Mouse (Mus musculus) CH12.LX (cell line): ENCODE data around the gene Ppp1r9b.

Experiments
- CTCF ChIP-seq, 2 experiments: IDR thresholded peaks in 1 of 2; conservative IDR thresholded peaks in 1 of 2; 2 replicates each; pipeline ENCODE4 v1.5.1; 2011 to 2012; ENCODE audit warnings: low read depth in 2 of 2, low read length in 2 of 2, improper control_type of control experiment in 1 of 2, inconsistent platforms in 1 of 2, mild to moderate bottlenecking in 1 of 2, moderate library complexity in 1 of 2
- E2F4 ChIP-seq: IDR thresholded peaks from 2 replicates; pipeline ENCODE4 v1.6.1; 2011; ENCODE audit warnings: low read depth, low read length, improper control_type of control experiment; ENCODE audit not compliant: insufficient replicate concordance
- ELF1 ChIP-seq: IDR thresholded peaks from 2 replicates; pipeline ENCODE4 v1.6.1; 2014; ENCODE audit warnings: low read depth, mild to moderate bottlenecking, inconsistent platforms, low read length, improper control_type of control experiment
- MAX ChIP-seq: IDR thresholded peaks from 2 replicates; pipeline ENCODE4 v1.6.1; 2011; ENCODE audit warnings: low read length, improper control_type of control experiment
- MYC ChIP-seq: IDR thresholded peaks from 2 replicates; pipeline ENCODE4 v1.6.1; 2011; ENCODE audit warnings: low read depth, mild to moderate bottlenecking, improper control_type of control experiment, low read length
- NELFE ChIP-seq: IDR thresholded peaks from 2 replicates; pipeline ENCODE4 v1.6.1; 2011; ENCODE audit warnings: low read depth, low read length, improper control_type of control experiment
- POLR2A ChIP-seq: IDR thresholded peaks from 2 replicates; pipeline ENCODE4 v1.6.1; 2011; ENCODE audit warnings: low read depth, mild to moderate bottlenecking, improper control_type of control experiment, low read length

DNA sequence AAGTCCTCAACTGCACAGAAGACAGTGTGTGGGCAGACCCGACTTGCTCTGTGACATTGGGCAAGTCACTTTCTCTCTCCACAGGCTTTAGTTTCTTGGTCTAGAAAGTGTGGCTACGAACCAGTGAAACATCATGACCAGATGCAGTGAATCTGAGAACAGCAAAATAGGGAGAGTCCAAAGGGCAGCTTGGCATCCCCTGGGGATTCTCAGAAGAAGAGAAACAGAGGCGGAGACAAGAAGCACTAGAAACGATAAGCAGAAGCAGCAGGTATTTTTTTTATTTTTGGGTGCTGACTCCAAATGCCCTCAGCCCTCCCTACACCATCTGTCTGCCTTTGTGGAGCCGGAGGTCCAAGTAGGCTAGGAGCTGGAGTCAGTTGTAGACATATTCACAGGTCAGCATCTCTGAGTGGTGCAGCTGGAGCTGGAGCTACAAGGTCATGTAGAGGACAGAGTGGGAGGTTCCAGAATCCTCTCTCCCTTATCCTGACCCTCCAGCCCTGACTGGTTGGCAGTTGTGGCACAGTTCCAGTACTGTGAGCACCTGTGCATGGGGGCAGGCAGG, 28.2 kb upstream of the Ppp1r9b start:
- no peak for TF ChIP-seq MYC
- no peak for TF ChIP-seq CTCF (conservative IDR thresholded peaks at IDR 0.05 in 1 of 2, IDR thresholded peaks at IDR 0.05 in 1 of 2; ENCODE audit: low read depth in 2 of 2, low read length in 2 of 2)
- TF ChIP-seq E2F4 = no peak
- no peak for TF ChIP-seq POLR2A
- no peak for TF ChIP-seq NELFE
- TF ChIP-seq MAX = no peak
- no peak for TF ChIP-seq ELF1
